Mouse (Mus musculus): ENCODE data around the gene Aar2. TPM values are rescaled to one million over a fixed set of nuclear protein-coding genes. Genes with fewer than 3 reads are reported as not detected.
"Not testable (repeated sequence)": the region's sequence is repeated elsewhere in the genome, so short reads cannot be mapped to it uniquely, and the experiment has no call there.

Aar2 gene
- 41.7 and 42.8 TPM in 2 replicates for polyA plus RNA-seq (2016; fragmentation: Nextera tagmentation; extraction: Ambion mirVana)

GRCm38 (mm10) chr2:156547123-156547891 is at the start of gene Aar2:
TSS of gene Aar2 (plus strand) at chr2:156547584.
- H3K4me3 ChIP-seq: peak within 1 kb of the TSS; percentile 68
- peaks cover 15% of the 10 kb centered on the region for H3K36me3 ChIP-seq
- peak within 1 kb of the TSS; percentile 71 for H3K27ac ChIP-seq
- 0 out of 2 replicates have a peak, but pooled peaks have one; percentile 56 for ATAC-seq (ENCODE audit: insufficient number of reproducible peaks, insufficient read depth, low FRiP score, low TSS enrichment)
- no peaks in the 10 kb centered on the region for H3K27me3 ChIP-seq
- no peaks in the 10 kb centered on the region for H3K9me3 ChIP-seq
- peak within 1 kb of the TSS; percentile 83 for H3K4me2 ChIP-seq (replicated peaks)
- 5% methylated on average over 39 of the region's 39 CpGs for WGBS
- H3K4me1 ChIP-seq: peaks cover 7% of the 10 kb centered on the region; the same call in 1 of the 2 replicates
- H3K9ac ChIP-seq: peak within 1 kb of the TSS; percentile 78

- WGBS: 44% methylated on average over 5 of the region's 5 CpGs
- H3K27ac ChIP-seq: no peak overlapping the region
- no peaks in the 10 kb centered on the region for H3K27me3 ChIP-seq
- H3K36me3 ChIP-seq: peaks cover 37% of the 10 kb centered on the region
- peaks cover 9% of the 10 kb centered on the region; the same call in 1 of the 2 replicates for H3K4me1 ChIP-seq
- no peaks in the 10 kb centered on the region for H3K9me3 ChIP-seq
- ATAC-seq (ENCODE audit: insufficient number of reproducible peaks, insufficient read depth, low FRiP score, low TSS enrichment): no peak
- H3K4me3 ChIP-seq: no peak overlapping the region
- H3K9ac ChIP-seq: no peak overlapping the region
- no peak overlapping the region for H3K4me2 ChIP-seq (replicated peaks)
Measured at GRCm38 (mm10) chr2:156497915-156498314, 49.5 kb upstream of the Aar2 start.

- H3K4me3 ChIP-seq: no peak overlapping the region
- no peak overlapping the region for H3K27ac ChIP-seq
- no peaks in the 10 kb centered on the region for H3K27me3 ChIP-seq
- H3K36me3 ChIP-seq: peaks cover 32% of the 10 kb centered on the region
- WGBS: 78% methylated on average over 1 of the region's 1 CpGs
- H3K4me1 ChIP-seq: no peaks in the 10 kb centered on the region
- H3K4me2 ChIP-seq (replicated peaks): no peak overlapping the region
- H3K9ac ChIP-seq: no peak overlapping the region
- no peak for ATAC-seq (ENCODE audit: insufficient number of reproducible peaks, insufficient read depth, low FRiP score, low TSS enrichment)
- H3K9me3 ChIP-seq: no peaks in the 10 kb centered on the region
Measured at GRCm38 (mm10) chr2:156501025-156501424, 46.4 kb upstream of the Aar2 start.

- WGBS: 87% methylated on average over 13 of the region's 13 CpGs
- no peak overlapping the region for H3K4me2 ChIP-seq (replicated peaks)
Measured at GRCm38 (mm10) chr2:156505533-156505932, 41.9 kb upstream of the Aar2 start.

DNA sequence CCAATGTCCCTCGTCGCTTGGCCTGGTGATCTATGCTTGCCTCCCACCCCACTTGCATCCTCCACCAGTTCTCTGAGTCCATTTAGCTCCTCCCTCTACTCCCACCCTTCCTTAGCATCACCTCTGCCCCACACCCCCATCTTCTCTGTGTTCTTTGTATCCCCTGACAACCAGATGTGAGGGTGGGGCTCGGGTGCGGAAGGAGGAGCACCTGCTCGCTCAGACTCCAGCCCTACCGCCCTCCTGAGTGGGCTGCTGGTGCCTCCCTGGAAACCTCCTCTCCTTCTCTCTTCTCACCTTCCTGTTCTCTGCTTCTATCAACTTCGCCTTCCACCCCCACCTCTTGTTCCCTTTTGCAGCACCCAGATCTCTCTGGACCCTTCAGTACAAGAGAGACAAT is 35.4 kb upstream of the Aar2 start:
- no peaks in the 10 kb centered on the region for H3K27me3 ChIP-seq
- ATAC-seq (ENCODE audit: insufficient number of reproducible peaks, insufficient read depth, low FRiP score, low TSS enrichment): no peak
- no peak overlapping the region; the same call in 1 of the 2 replicates for H3K9ac ChIP-seq
- no peak overlapping the region for H3K27ac ChIP-seq
- H3K4me1 ChIP-seq: no peaks in the 10 kb centered on the region
- no peaks in the 10 kb centered on the region for H3K9me3 ChIP-seq
- 73% methylated on average over 7 of the region's 7 CpGs for WGBS
- no peak overlapping the region for H3K4me2 ChIP-seq (replicated peaks)
- peaks cover 39% of the 10 kb centered on the region for H3K36me3 ChIP-seq
- H3K4me3 ChIP-seq: no peak overlapping the region

More at GRCm38 (mm10) chr2:156505533-156505932, 41.9 kb upstream of the Aar2 start:
- H3K27ac ChIP-seq: no peak overlapping the region
- H3K9me3 ChIP-seq: no peaks in the 10 kb centered on the region
- peaks cover 40% of the 10 kb centered on the region for H3K36me3 ChIP-seq
- no peak for ATAC-seq (ENCODE audit: insufficient number of reproducible peaks, insufficient read depth, low FRiP score, low TSS enrichment)
- H3K9ac ChIP-seq: no peak overlapping the region
- H3K4me1 ChIP-seq: no peaks in the 10 kb centered on the region
- H3K4me3 ChIP-seq: no peak overlapping the region
- H3K27me3 ChIP-seq: no peaks in the 10 kb centered on the region

GRCm38 (mm10) chr2:156512561-156512960 is 34.8 kb upstream of the Aar2 start:
- ATAC-seq (ENCODE audit: insufficient number of reproducible peaks, insufficient read depth, low FRiP score, low TSS enrichment): no peak
- Histone ChIP-seq H3K27ac (no peak overlapping the region), H3K4me1 (no peaks in the 10 kb centered on the region), H3K4me3 (no peak overlapping the region), H3K9ac (no peak overlapping the region), H3K4me2 (replicated peaks) (no peak overlapping the region), H3K27me3 (no peaks in the 10 kb centered on the region), H3K36me3 (peaks cover 36% of the 10 kb centered on the region), H3K9me3 (no peaks in the 10 kb centered on the region)
- 55% methylated on average over 5 of the region's 6 CpGs for WGBS

- H3K4me3 ChIP-seq: no peak overlapping the region
- no peak overlapping the region for H3K4me2 ChIP-seq (replicated peaks)
- WGBS: 86% methylated on average over 9 of the region's 9 CpGs
- no peaks in the 10 kb centered on the region for H3K4me1 ChIP-seq
- H3K36me3 ChIP-seq: peaks cover 29% of the 10 kb centered on the region
- no peak for ATAC-seq (ENCODE audit: insufficient number of reproducible peaks, insufficient read depth, low FRiP score, low TSS enrichment)
- H3K27me3 ChIP-seq: no peaks in the 10 kb centered on the region
- no peaks in the 10 kb centered on the region for H3K9me3 ChIP-seq
- no peak overlapping the region for H3K27ac ChIP-seq
- H3K9ac ChIP-seq: no peak overlapping the region
Measured at GRCm38 (mm10) chr2:156515102-156515501, 32.3 kb upstream of the Aar2 start.

DNA sequence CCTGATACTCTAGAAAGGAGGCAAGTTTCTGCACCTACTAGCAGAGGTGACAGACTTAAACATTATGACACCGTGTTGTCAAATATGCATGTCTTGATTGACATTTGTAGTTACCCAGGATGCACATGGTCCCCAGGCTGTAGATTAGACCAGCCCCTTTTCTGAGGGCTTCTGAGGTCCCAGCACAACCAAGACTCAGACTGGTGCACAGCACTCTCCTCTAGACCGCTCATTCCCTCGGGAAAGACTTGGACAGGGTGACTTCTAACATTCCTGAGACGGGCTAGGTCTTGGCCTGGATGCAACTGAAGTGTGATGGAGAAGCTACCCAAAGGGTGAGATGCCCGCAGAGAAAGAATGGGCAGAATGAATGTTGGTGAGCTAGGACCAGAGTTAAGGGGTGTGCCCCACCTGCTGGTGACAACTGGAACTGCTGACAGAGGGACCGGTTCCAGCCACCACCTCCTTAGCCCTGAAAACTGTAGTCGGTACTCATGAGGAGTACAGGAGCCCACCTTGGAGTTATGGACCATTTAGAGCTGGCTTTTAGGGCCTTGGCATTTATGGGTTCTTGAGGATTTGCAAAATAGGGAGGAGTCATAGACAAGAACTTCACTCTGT is 31.7 kb upstream of the Aar2 start:
- H3K4me1 ChIP-seq: no peaks in the 10 kb centered on the region
- no peak for ATAC-seq (ENCODE audit: insufficient number of reproducible peaks, insufficient read depth, low FRiP score, low TSS enrichment)
- H3K9ac ChIP-seq: no peak overlapping the region
- H3K4me3 ChIP-seq: no peak overlapping the region
- no peak overlapping the region for H3K27ac ChIP-seq
- 26% methylated on average over 7 of the region's 7 CpGs for WGBS
- H3K4me2 ChIP-seq (replicated peaks): no peak overlapping the region
- H3K9me3 ChIP-seq: no peaks in the 10 kb centered on the region
- no peaks in the 10 kb centered on the region for H3K27me3 ChIP-seq
- H3K36me3 ChIP-seq: peaks cover 26% of the 10 kb centered on the region

DNA sequence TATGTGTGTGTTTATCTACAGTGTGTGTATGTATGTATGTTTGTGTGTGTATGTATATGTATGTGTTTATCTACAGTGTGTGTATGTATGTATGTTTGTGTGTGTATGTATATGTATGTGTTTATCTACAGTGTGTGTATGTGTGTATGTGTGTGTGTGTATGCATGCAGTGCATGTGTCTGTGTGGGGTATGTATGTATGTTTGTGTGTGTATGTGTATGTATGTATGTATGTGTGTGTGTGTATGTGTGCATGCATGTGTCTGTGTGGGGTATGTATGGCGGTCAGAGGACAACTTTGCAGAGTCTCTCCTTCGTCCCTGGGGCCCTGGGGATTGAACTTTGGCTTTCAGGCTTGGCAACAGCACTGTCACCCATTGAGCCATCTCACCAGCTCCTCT is 30.7 kb upstream of the Aar2 start:
- WGBS: 74% methylated on average over 2 of the region's 2 CpGs
- H3K9ac ChIP-seq; H3K4me2 ChIP-seq (replicated peaks); H3K27me3 ChIP-seq; H3K9me3 ChIP-seq; H3K4me3 ChIP-seq; H3K4me1 ChIP-seq; H3K27ac ChIP-seq: not testable (repeated sequence)
- ATAC-seq (ENCODE audit: insufficient number of reproducible peaks, insufficient read depth, low FRiP score, low TSS enrichment): peak; percentile 92
- H3K36me3 ChIP-seq: peaks cover 24% of the 10 kb centered on the region

DNA sequence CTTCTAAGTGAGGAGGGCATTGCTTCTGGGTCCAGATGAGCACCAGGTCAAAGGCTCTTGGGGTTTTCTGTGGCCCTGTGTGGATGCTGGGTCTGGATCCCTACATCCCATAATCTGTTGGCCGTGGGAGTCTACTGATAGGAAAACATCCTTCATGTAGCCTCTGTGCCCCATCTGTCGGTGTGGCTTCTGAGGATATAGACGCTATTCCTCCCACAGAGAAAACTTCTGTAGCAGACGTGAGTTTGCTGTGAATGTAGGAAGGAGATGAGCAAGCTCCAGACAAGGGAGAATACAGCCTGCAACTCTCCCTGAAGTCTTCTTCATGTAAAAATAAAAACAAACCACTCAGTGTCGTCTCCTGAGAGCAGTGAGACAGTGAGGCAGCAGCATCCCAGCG is 29.1 kb upstream of the Aar2 start:
- no peaks in the 10 kb centered on the region for H3K9me3 ChIP-seq
- H3K4me2 ChIP-seq (replicated peaks): no peak overlapping the region
- no peaks in the 10 kb centered on the region for H3K4me1 ChIP-seq
- ATAC-seq (ENCODE audit: insufficient number of reproducible peaks, insufficient read depth, low FRiP score, low TSS enrichment): no peak
- H3K27me3 ChIP-seq: no peaks in the 10 kb centered on the region
- 81% methylated on average over 6 of the region's 6 CpGs for WGBS
- no peak overlapping the region for H3K4me3 ChIP-seq
- no peak overlapping the region for H3K9ac ChIP-seq
- H3K36me3 ChIP-seq: peaks cover 34% of the 10 kb centered on the region
- no peak overlapping the region for H3K27ac ChIP-seq

DNA sequence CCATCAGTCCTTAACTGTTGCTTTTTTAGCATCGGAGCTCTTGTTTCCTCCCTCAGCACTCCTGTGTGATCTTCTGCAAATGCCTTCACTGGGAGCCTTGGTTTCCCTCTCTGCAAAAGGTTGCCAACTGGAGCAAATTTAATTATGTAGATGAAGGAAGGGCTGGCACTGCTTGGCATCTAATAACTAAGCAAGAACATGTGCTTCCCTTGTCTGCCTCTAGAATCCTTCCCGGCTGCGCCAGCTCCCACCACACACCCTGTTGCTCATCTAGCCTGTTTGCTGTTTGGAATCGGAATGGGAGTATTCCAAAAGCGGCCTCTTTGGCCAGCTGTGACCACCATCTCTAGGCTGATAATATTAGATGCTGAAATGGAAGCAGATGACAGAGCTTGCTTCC is 27.8 kb upstream of the Aar2 start:
- Histone ChIP-seq H3K27me3 (no peaks in the 10 kb centered on the region), H3K9me3 (no peaks in the 10 kb centered on the region), H3K4me1 (no peaks in the 10 kb centered on the region), H3K27ac (no peak overlapping the region), H3K4me3 (no peak overlapping the region), H3K9ac (no peak overlapping the region), H3K36me3 (peaks cover 28% of the 10 kb centered on the region; the same call in 1 of the 2 replicates), H3K4me2 (replicated peaks) (no peak overlapping the region)
- WGBS: 89% methylated on average over 5 of the region's 5 CpGs
- no peak for ATAC-seq (ENCODE audit: insufficient number of reproducible peaks, insufficient read depth, low FRiP score, low TSS enrichment)

GRCm38 (mm10) chr2:156522994-156523393 is 24.4 kb upstream of the Aar2 start:
- H3K36me3 ChIP-seq: peaks cover 35% of the 10 kb centered on the region; the same call in 1 of the 2 replicates
- H3K9ac ChIP-seq: no peak overlapping the region
- no peak overlapping the region for H3K4me3 ChIP-seq
- no peak overlapping the region for H3K4me2 ChIP-seq (replicated peaks)
- no peaks in the 10 kb centered on the region for H3K27me3 ChIP-seq
- H3K27ac ChIP-seq: no peak overlapping the region
- WGBS: 90% methylated on average over 11 of the region's 11 CpGs
- no peaks in the 10 kb centered on the region for H3K4me1 ChIP-seq
- no peaks in the 10 kb centered on the region for H3K9me3 ChIP-seq
- ATAC-seq (ENCODE audit: insufficient number of reproducible peaks, insufficient read depth, low FRiP score, low TSS enrichment): no peak
